Mouse (Mus musculus) left cerebral cortex, adult 2 months (tissue): ENCODE data around the gene Lrrc42. TPM values are rescaled to one million over a fixed set of nuclear protein-coding genes. Genes with fewer than 3 reads are reported as not detected.

ENCODE experiments used
- DNase-seq, 2 experiments: peaks; one replicate each; pipeline ENCODE4 v3.0.0; 2021 to 2022; ENCODE audit warnings: low spot score in 2 of 2, mixed read lengths in 1 of 2; ENCODE audit errors: extremely low spot score in 1 of 2
- H3K27ac ChIP-seq: fragments of 200-600 bp; 2 replicates; pipeline ENCODE4 v1.8.1; 2022
- H3K4me3 ChIP-seq: fragments of 200-600 bp; 2 replicates; pipeline ENCODE4 v1.8.1; 2022
- CTCF ChIP-seq: fragments of 200-600 bp; IDR thresholded peaks from 2 replicates; pipeline ENCODE4 v1.8.1; 2022; ENCODE audit warnings: antibody characterized with exemption, mild to moderate bottlenecking, moderate library complexity
- intact Hi-C: fragments of 180-260 bp; cut with DNase I; formaldehyde crosslinking; loops from one replicate; pipeline ENCODE4 v1.15.1; 2025
- total RNA-seq, 2 experiments: library from RNA; stranded (reverse); gene quantifications; 2 replicates each; pipeline ENCODE4 v1.2.3; 2021

The Lrrc42 gene
- total RNA-seq, 2 experiments from 2014 or later = 29.8 to 33.4 TPM

- no peak for DNase-seq
- no peak overlapping the region for H3K4me3 ChIP-seq
- no peak overlapping the region for H3K27ac ChIP-seq
- intact Hi-C loops = no loop called here
- no peak for TF ChIP-seq CTCF
These were observed 7.3 kb downstream of the Lrrc42 start for GRCm38 (mm10) chr4:107246040-107246439.

GRCm38 (mm10) chr4:107245368-107245767 lies 8.0 kb downstream of the Lrrc42 start:
- TF ChIP-seq CTCF = no peak
- H3K27ac ChIP-seq = no peak overlapping the region
- intact Hi-C loops = no loop called here
- no peak for DNase-seq
- H3K4me3 ChIP-seq = no peak overlapping the region

GRCm38 (mm10) chr4:107243365-107244333 lies 9.7 kb downstream of the Lrrc42 start:
- peak overlapping the region; percentile 40 for H3K27ac ChIP-seq
- intact Hi-C loops = no loop called here
- no peak for TF ChIP-seq CTCF
- DNase-seq = no peak
- no peak overlapping the region for H3K4me3 ChIP-seq

- no peak for TF ChIP-seq CTCF
- intact Hi-C loops = no loop called here
- Histone ChIP-seq H3K27ac (no peak overlapping the region), H3K4me3 (no peak overlapping the region)
- DNase-seq = no peak
These were observed 13.1 kb downstream of the Lrrc42 start for GRCm38 (mm10) chr4:107240196-107240595.

- Histone ChIP-seq H3K27ac (no peak overlapping the region), H3K4me3 (no peak overlapping the region)
- no peak for DNase-seq
- intact Hi-C loops = no loop called here
- no peak for TF ChIP-seq CTCF
These were observed 15.1 kb downstream of the Lrrc42 start for GRCm38 (mm10) chr4:107238253-107238652.

- intact Hi-C loops = loop anchor here (2.0 kb wide), 1 partner anchor 43 kb away; no protein-coding TSS in a partner anchor
- Histone ChIP-seq H3K27ac (no peak overlapping the region), H3K4me3 (no peak overlapping the region)
- no peak for TF ChIP-seq CTCF
- DNase-seq = no peak
These were observed 21.1 kb downstream of the Lrrc42 start for GRCm38 (mm10) chr4:107232219-107232618.

GRCm38 (mm10) chr4:107226313-107226712 lies 27.0 kb downstream of the Lrrc42 start:
- H3K27ac ChIP-seq = no peak overlapping the region
- DNase-seq = no peak
- TF ChIP-seq CTCF = no peak
- no peak overlapping the region for H3K4me3 ChIP-seq
- intact Hi-C loops = no loop called here

- no peak for TF ChIP-seq CTCF
- no peak overlapping the region for H3K27ac ChIP-seq
- no peak for DNase-seq
- no peak overlapping the region for H3K4me3 ChIP-seq
- intact Hi-C loops = no loop called here
These were observed 29.8 kb downstream of the Lrrc42 start for GRCm38 (mm10) chr4:107223225-107224204.

- no peak overlapping the region for H3K27ac ChIP-seq
- TF ChIP-seq CTCF = no peak
- DNase-seq = no peak
- no peak overlapping the region for H3K4me3 ChIP-seq
- intact Hi-C loops = no loop called here
These were observed 31.8 kb downstream of the Lrrc42 start for GRCm38 (mm10) chr4:107221524-107221923.

- H3K27ac ChIP-seq = no peak overlapping the region
- no peak for DNase-seq
- H3K4me3 ChIP-seq = no peak overlapping the region
- intact Hi-C loops = no loop called here
- no peak for TF ChIP-seq CTCF
These were observed 35.8 kb downstream of the Lrrc42 start for GRCm38 (mm10) chr4:107217574-107217973.

- intact Hi-C loops = no loop called here
- no peak overlapping the region for H3K27ac ChIP-seq
- no peak for TF ChIP-seq CTCF
- DNase-seq = no peak
- H3K4me3 ChIP-seq = no peak overlapping the region
These were observed 39.9 kb downstream of the Lrrc42 start for GRCm38 (mm10) chr4:107213279-107214011.
